Mouse (Mus musculus) embryonic facial prominence, embryonic 11.5 days (tissue): ENCODE measurements around the gene Dach1. TPM values are rescaled to one million over a fixed set of nuclear protein-coding genes. Genes with fewer than 3 reads are reported as not detected.
A peak's percentile ranks its signal among the peaks of the same experiment; 100 is the strongest.

Experiments
- ATAC-seq: fragments of 200-750 bp; cut with Nextera tagmentation; replicated peaks from 2 replicates; pipeline ENCODE4 v1.8.0; 2017; ENCODE audit warnings: low read depth; ENCODE audit not compliant: insufficient number of reproducible peaks, low FRiP score, low TSS enrichment
- DNase-seq: peaks from one replicate; pipeline ENCODE4 v3.0.0-alpha.2; 2015; ENCODE audit warnings: low spot score
- H3K27ac ChIP-seq: fragments of 300-500 bp; sonication (generic); replicated peaks from 2 replicates; pipeline ENCODE4 v1.5.1; 2014; ENCODE audit warnings: mild to moderate bottlenecking, low read depth, low read length, control low read depth
- H3K27me3 ChIP-seq: fragments of 300-500 bp; sonication (generic); 2 replicates; pipeline ENCODE4 v1.6.1; 2014; ENCODE audit warnings: mild to moderate bottlenecking, low read length, moderate library complexity, mixed read lengths; ENCODE audit not compliant: control insufficient read depth, insufficient read depth
- H3K36me3 ChIP-seq: fragments of 300-500 bp; sonication (generic); replicated peaks from 2 replicates; pipeline ENCODE4 v1.6.1; 2014; ENCODE audit warnings: low read depth, mild to moderate bottlenecking, low read length, moderate library complexity, mixed read lengths; ENCODE audit not compliant: control insufficient read depth, insufficient read depth
- H3K4me1 ChIP-seq: fragments of 300-500 bp; sonication (generic); 2 replicates; pipeline ENCODE4 v1.6.1; 2014; ENCODE audit warnings: low read length, mixed read lengths; ENCODE audit not compliant: control insufficient read depth, insufficient read depth
- H3K4me2 ChIP-seq: fragments of 300-500 bp; sonication (generic); 2 replicates; pipeline ENCODE4 v1.6.1; 2014; ENCODE audit warnings: low read depth, mild to moderate bottlenecking, control low read depth, low read length, moderate library complexity
- H3K4me3 ChIP-seq: fragments of 300-500 bp; sonication (generic); 2 replicates; pipeline ENCODE4 v1.5.1; 2014; ENCODE audit warnings: low read depth, low read length, control low read depth
- H3K9ac ChIP-seq: fragments of 300-500 bp; sonication (generic); replicated peaks from 2 replicates; pipeline ENCODE4 v1.6.1; 2014; ENCODE audit warnings: mild to moderate bottlenecking, control low read depth, low read length
- H3K9me3 ChIP-seq: fragments of 300-500 bp; sonication (generic); replicated peaks from 2 replicates; pipeline ENCODE4 v1.6.1; 2016; ENCODE audit warnings: mild to moderate bottlenecking, low read length, inconsistent platforms, mixed read lengths; ENCODE audit not compliant: control insufficient read depth
- WGBS: fragments of 180-500 bp; shearing (Covaris S2); extraction: QIAGEN DNeasy Blood & Tissue Kit; methylation state at CpG from one replicate; pipeline ENCODE4 v1.1.7; 2014; 5-methylcytosine and 5-hydroxymethylcytosine counted together
- polyA plus RNA-seq: library from polyadenylated mRNA; unstranded; fragments of >200 nt; fragmentation: Nextera tagmentation; extraction: Ambion mirVana; gene quantifications from 2 replicates; pipeline ENCODE4 v1.2.1, GENCODE M21; 2014

Dach1 gene
- polyA plus RNA-seq, 1 experiment from 2014 or later, result 11.5 TPM

DNA sequence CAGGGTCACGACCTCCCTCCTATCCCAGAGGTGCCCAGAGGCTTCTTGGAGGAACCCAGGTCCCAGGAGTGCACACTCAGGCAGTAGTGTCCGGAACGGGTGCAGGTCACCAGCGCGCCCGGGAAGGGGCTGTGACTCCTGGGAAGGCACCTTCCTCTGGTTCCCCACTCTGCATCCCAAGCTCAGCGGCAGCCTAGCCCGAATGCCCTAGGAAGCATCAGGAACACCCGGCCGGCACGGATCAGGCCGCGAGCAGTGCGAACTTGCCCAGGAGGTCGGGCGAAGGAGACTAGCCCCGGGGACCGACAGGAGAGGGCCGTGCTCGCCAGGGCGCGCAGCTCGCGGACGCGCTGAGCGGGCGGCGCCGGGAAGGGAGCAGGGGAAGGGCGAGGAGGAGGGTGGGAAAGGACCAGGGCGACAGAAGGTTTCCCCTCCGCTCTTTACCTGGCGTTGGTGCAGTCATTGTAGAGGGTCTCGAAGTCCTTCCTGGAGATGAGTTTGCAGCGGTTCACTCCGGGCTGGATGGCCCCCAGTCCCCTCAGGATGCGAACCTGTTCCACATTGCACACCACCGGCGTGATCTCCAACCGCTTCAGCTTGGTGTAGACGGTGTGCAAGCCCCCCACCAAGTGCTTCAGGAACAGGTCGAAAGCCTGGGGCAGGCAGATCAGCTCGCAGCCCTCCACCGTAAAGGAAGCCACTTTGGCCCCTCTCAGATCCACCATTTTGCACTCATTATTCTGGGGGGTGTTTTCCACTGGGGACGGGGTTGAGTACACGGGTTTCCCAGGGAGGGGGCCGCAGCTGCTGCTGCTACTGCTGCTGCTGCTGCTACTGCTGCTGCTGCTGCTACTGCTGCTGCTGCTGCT lies 1.3 kb downstream of the Dach1 start:
- under 1% methylated on average over 47 of the region's 48 CpGs for WGBS

DNA sequence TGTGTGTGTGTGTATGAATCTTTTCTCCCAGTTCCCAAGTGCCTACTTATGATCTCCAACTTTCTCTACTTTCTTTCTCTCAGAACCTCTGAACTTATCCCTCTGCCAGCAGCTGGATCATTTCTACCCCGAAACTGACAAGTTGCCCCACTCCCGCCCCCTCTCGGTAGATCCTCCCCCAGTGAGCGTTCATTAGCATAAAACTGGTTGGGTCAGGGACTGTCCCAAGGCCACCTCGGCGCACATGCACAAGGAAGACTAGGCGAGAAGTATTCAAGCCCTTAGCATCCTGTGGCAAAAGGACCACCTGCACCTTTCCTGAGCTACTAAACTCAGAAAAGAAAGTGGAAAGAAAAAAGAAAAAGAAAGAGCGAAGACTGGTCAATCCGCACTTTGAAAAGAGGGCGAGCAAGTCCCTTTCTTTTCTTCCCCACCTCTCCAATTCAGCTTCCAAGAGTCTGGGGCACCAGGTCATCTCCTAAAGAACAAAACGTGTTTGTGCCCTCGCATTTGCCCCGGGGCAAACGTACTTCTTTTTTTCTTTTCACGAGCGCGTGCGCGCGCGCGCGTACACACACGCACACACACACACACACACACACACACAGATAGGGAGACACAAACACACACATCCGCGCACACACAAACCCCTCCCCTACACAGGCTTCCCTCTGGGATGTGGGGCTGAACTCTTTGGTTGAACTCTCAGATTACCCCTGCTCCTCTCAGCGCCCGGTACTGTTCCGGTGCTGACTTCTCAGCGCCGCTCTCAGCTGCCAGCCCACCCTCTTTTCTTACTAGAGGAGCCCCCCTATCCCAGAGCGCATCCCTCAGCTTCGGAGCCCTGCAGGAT lies 2.2 kb downstream of the Dach1 start:
- Histone ChIP-seq H3K4me3 (peak overlapping the region; percentile 56), H3K27ac (peak overlapping the region; percentile 84), H3K27me3 (no peaks in the 10 kb centered on the region), H3K4me2 (peak overlapping the region; percentile 79), H3K36me3 (no peaks in the 10 kb centered on the region), H3K9ac (peak overlapping the region; percentile 86), H3K4me1 (no peaks in the 10 kb centered on the region), H3K9me3 (no peaks in the 10 kb centered on the region)
- WGBS, result under 1% methylated on average over 33 of the region's 33 CpGs
- peak; percentile 72 for ATAC-seq
- DNase-seq, result peak; percentile 69

More for the DNA sequence above, 1.3 kb downstream of the Dach1 start:
- DNase-seq (peak; percentile 68), ATAC-seq (peak; percentile 62)
- Histone ChIP-seq H3K9me3 (no peaks in the 10 kb centered on the region), H3K4me2 (peak overlapping the region; percentile 79), H3K4me3 (peak overlapping the region; percentile 56), H3K4me1 (no peaks in the 10 kb centered on the region), H3K27me3 (no peaks in the 10 kb centered on the region), H3K27ac (peak overlapping the region; percentile 84), H3K36me3 (no peaks in the 10 kb centered on the region), H3K9ac (peak overlapping the region; percentile 86)

- no peak for DNase-seq
- Histone ChIP-seq H3K4me2 (peak overlapping the region; percentile 40), H3K4me1 (no peaks in the 10 kb centered on the region), H3K4me3 (peak overlapping the region; percentile 56), H3K36me3 (no peaks in the 10 kb centered on the region), H3K9me3 (no peaks in the 10 kb centered on the region), H3K27me3 (no peaks in the 10 kb centered on the region), H3K9ac (peak overlapping the region; percentile 86; the same call in 1 of the 2 replicates), H3K27ac (no peak overlapping the region)
- WGBS, result 71% methylated on average over 10 of the region's 10 CpGs
- ATAC-seq, result no peak
Observed at GRCm38 (mm10) chr14:98166318-98166976, 3.1 kb downstream of the Dach1 start.

DNA sequence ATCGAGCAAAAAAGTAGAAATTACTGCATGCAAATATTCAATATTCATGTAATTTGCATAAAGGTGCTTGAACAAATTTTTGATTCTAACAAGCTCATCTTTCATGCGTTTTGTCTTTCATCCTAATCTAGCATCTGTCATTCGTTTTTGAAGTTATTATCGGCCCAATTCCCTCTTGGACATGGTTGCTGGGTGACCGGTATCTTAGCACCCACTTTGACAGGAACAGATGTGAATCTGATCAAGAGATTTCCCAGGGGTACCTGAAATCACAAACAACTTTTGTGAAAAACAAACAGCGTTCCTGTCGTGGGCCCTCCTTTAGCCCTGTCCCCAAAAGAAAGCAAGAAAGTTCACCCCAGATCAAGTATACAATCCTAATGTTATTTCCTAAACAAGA lies 12.8 kb downstream of the Dach1 start:
- Histone ChIP-seq H3K4me2 (no peak overlapping the region), H3K27me3 (no peaks in the 10 kb centered on the region), H3K9me3 (no peaks in the 10 kb centered on the region), H3K9ac (no peak overlapping the region), H3K4me1 (no peaks in the 10 kb centered on the region), H3K4me3 (no peak overlapping the region), H3K27ac (no peak overlapping the region), H3K36me3 (no peaks in the 10 kb centered on the region)
- DNase-seq (no peak), ATAC-seq (no peak)
- WGBS, result 58% methylated on average over 7 of the region's 7 CpGs

- H3K4me3 ChIP-seq, result no peak overlapping the region
- ATAC-seq (no peak), DNase-seq (no peak)
- no peaks in the 10 kb centered on the region for H3K4me1 ChIP-seq
- no peaks in the 10 kb centered on the region for H3K27me3 ChIP-seq
- H3K9me3 ChIP-seq, result no peaks in the 10 kb centered on the region
- no peaks in the 10 kb centered on the region for H3K36me3 ChIP-seq
- H3K4me2 ChIP-seq, result no peak overlapping the region
- H3K9ac ChIP-seq, result no peak overlapping the region
- H3K27ac ChIP-seq, result no peak overlapping the region
- WGBS, result 82% methylated on average over 7 of the region's 7 CpGs
Observed at GRCm38 (mm10) chr14:98155725-98156392, 13.7 kb downstream of the Dach1 start.

- ATAC-seq (peak; percentile 52), DNase-seq (no peak)
- no peak overlapping the region for H3K4me2 ChIP-seq
- H3K9ac ChIP-seq, result no peak overlapping the region
- no peaks in the 10 kb centered on the region for H3K36me3 ChIP-seq
- no peaks in the 10 kb centered on the region for H3K27me3 ChIP-seq
- H3K27ac ChIP-seq, result no peak overlapping the region
- 60% methylated on average over 7 of the region's 7 CpGs for WGBS
- no peaks in the 10 kb centered on the region for H3K4me1 ChIP-seq
- no peak overlapping the region for H3K4me3 ChIP-seq
- no peaks in the 10 kb centered on the region for H3K9me3 ChIP-seq
Observed at GRCm38 (mm10) chr14:98154832-98155422, 14.6 kb downstream of the Dach1 start.

GRCm38 (mm10) chr14:98141758-98142157 lies 27.8 kb downstream of the Dach1 start:
- no peaks in the 10 kb centered on the region for H3K36me3 ChIP-seq
- H3K27me3 ChIP-seq, result no peaks in the 10 kb centered on the region
- H3K4me2 ChIP-seq, result no peak overlapping the region
- H3K9ac ChIP-seq, result no peak overlapping the region
- H3K4me3 ChIP-seq, result no peak overlapping the region
- H3K9me3 ChIP-seq, result no peaks in the 10 kb centered on the region
- no peak for ATAC-seq
- 75% methylated on average over 2 of the region's 2 CpGs for WGBS
- H3K27ac ChIP-seq, result no peak overlapping the region
- DNase-seq, result no peak
- no peaks in the 10 kb centered on the region for H3K4me1 ChIP-seq
